Mouse (Mus musculus): ENCODE data around the gene Obscn. TPM values are rescaled to one million over a fixed set of nuclear protein-coding genes. Genes with fewer than 3 reads are reported as not detected.

The Obscn gene
- polyA plus RNA-seq, 1 experiment: 19.0 TPM

DNA sequence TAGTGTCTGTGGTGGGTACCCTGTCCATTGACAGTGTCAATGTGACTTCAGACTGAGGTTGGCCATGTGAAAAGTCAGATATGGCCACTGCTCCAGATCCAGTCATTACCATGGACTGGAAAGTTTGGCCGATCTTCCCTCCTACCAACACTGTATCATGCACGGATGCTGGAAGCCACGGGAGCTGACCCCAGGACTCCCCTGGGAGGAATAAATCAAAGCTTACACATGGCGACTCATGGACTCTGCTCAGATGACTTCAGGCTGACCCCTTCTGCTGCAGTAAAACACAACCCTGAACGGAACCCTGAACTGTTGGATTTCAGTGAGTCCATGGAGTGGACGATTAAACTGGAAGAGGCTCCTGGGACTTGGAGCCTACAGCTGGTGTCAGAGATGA, 109.8 kb downstream of the Obscn start:
- no peaks in the 10 kb centered on the region for H3K4me1 ChIP-seq (ENCODE audit: control insufficient read depth, insufficient read depth, low read length)
- no peak for TF ChIP-seq CTCF (IDR thresholded peaks at IDR 0.05; ENCODE audit: insufficient read depth, low read length)
- no peak for TF ChIP-seq POLR2A (IDR thresholded peaks at IDR 0.05; ENCODE audit: borderline replicate concordance, extremely low read depth, low read depth, low read length)
- no peak overlapping the region for H3K4me3 ChIP-seq (replicated peaks; ENCODE audit: extremely low read depth, low read depth, low read length)
- no peak for DNase-seq
- WGBS: 62% methylated on average over 6 of the region's 6 CpGs

DNA sequence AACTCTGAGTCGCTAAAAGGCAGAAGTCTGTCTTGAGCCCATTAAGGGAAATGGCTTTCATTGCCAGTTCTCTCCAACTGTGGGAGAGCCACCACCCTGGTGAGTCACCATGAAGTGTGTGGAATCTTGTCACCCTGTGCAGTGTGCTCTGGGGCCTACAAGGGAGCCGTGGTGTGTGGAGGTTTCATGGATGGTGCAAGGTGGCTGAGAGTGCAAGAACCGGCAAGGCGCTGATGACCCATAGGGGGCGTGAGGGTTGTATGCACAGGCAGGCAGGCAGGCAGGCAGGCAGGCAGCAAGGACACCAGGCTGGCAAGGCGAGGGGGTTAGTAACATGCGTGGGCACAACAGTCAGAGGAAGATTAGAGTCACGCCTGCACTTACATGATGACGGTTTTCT, 121.2 kb downstream of the Obscn start:
- TF ChIP-seq CTCF (IDR thresholded peaks at IDR 0.05; ENCODE audit: insufficient read depth, low read length): 0 out of 2 replicates have a peak, but pooled peaks have one; percentile 26
- no peak for TF ChIP-seq POLR2A (IDR thresholded peaks at IDR 0.05; ENCODE audit: borderline replicate concordance, extremely low read depth, low read depth, low read length)
- DNase-seq: no peak
- 32% methylated on average over 9 of the region's 9 CpGs for WGBS
- Histone ChIP-seq H3K4me3 (replicated peaks; ENCODE audit: extremely low read depth, low read depth, low read length) (no peak overlapping the region), H3K4me1 (ENCODE audit: control insufficient read depth, insufficient read depth, low read length) (no peaks in the 10 kb centered on the region)

DNA sequence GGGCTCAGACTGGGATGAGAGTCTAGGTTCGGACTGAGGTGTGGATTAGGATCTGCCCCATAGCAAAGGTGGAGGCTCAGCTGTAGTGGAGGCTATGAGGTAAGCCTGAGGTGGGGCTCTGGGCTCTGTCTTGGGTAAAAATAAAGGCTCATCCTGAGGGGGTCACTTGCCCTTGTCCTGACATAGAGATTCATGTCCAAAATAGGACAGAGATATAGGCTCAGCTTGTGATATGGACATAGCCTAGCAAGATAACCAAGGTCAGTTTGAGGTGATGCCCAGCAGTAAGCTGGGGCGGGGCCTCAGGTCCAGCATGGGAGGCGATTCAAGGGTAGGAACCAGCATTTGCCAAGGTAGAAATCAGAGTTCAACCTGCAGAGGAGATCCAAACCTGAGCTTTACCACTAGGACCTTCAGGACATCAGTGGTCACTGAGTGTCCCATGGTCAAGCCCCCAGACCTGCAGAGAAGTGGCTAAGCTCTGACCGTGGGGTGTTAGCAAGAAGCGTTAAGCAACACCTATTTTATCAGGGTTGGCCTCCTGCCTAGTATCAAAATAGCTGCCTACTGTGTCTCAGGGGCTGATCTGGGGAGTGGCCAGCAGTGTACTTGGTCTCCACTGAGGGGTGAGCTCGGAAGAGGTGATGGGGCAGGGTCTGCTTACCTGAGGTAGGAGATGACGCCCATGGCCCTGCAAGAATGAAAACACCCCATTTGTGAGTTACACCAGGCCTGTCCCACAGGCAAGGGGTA, 133.7 kb downstream of the Obscn start:
- Histone ChIP-seq H3K4me3 (replicated peaks; ENCODE audit: extremely low read depth, low read depth, low read length) (no peak overlapping the region), H3K4me1 (ENCODE audit: control insufficient read depth, insufficient read depth, low read length) (no peaks in the 10 kb centered on the region)
- 65% methylated on average over 7 of the region's 7 CpGs for WGBS
- no peak for DNase-seq
- TF ChIP-seq CTCF (IDR thresholded peaks at IDR 0.05; ENCODE audit: insufficient read depth, low read length) (no peak), POLR2A (IDR thresholded peaks at IDR 0.05; ENCODE audit: borderline replicate concordance, extremely low read depth, low read depth, low read length) (no peak)

DNA sequence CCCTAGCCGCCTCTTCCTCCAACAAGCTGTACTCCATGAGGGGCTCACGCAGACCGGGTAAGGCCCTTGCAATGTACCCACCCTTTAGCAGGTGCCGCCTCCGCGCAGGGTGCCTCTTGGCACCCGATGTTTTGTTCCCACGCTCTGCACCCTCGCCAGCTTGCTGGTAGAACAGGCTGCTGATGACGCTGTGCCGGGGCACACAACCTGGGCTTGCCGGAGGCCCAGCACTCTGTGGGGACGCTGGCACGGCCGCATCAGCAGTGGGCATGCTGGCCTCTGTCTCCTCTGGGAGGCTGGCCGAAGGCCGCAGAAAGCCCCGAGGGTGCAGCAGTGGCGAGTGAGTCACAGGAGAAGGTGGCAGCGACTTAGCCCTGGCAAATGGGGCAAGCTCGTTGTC, 135.6 kb downstream of the Obscn start:
- H3K4me3 ChIP-seq (replicated peaks; ENCODE audit: extremely low read depth, low read depth, low read length): no peak overlapping the region
- no peaks in the 10 kb centered on the region for H3K4me1 ChIP-seq (ENCODE audit: control insufficient read depth, insufficient read depth, low read length)
- TF ChIP-seq POLR2A (IDR thresholded peaks at IDR 0.05; ENCODE audit: borderline replicate concordance, extremely low read depth, low read depth, low read length) (no peak), CTCF (IDR thresholded peaks at IDR 0.05; ENCODE audit: insufficient read depth, low read length) (no peak)
- DNase-seq: no peak
- 85% methylated on average over 21 of the region's 21 CpGs for WGBS

DNA sequence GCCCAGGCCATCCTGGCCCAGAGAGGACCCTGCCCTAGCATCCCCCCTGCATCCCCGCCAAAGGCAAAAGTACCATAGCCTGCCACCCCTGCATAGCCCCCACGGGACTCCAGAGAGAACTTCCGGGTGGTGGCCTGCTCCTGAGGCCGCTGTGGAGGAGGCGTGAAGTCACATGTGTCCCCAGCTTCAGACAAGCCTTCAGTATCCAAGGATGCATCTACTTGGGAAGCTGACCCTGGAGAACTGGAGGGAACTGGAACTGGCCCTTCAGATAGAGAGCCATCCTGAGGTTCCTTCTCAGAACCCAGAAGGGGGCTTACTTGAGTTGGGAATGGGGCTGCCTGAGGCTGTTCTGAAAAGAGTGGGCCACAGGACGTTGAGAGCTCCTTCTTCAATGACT, 136.4 kb downstream of the Obscn start:
- DNase-seq: no peak
- TF ChIP-seq POLR2A (IDR thresholded peaks at IDR 0.05; ENCODE audit: borderline replicate concordance, extremely low read depth, low read depth, low read length): no peak
- TF ChIP-seq CTCF (IDR thresholded peaks at IDR 0.05; ENCODE audit: insufficient read depth, low read length): no peak
- 78% methylated on average over 6 of the region's 6 CpGs for WGBS
- no peak overlapping the region for H3K4me3 ChIP-seq (replicated peaks; ENCODE audit: extremely low read depth, low read depth, low read length)
- H3K4me1 ChIP-seq (ENCODE audit: control insufficient read depth, insufficient read depth, low read length): no peaks in the 10 kb centered on the region

DNA sequence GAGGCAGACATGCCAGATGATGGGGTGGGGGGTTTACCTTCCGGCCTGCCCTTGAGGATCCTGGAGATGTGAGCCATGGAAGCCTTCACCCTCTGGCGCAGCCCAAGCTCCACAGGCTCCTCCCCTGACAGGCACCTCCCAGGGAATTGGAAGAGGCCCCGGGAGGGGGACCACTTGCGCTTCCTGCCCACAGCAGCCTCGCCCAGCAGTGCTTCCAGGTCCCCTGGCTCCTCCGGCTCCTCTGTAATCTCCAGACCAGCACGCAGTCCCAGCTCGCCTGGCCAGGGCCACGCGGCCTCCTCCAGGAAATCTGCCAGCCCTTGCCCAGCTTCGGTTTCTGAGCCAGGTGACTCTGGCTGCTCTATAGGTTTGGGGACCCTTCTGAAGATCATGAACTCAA, 137.0 kb downstream of the Obscn start:
- Histone ChIP-seq H3K4me3 (replicated peaks; ENCODE audit: extremely low read depth, low read depth, low read length) (no peak overlapping the region), H3K4me1 (ENCODE audit: control insufficient read depth, insufficient read depth, low read length) (peaks cover 3% of the 10 kb centered on the region; the same call in 1 of the 2 replicates)
- WGBS: 30% methylated on average over 11 of the region's 11 CpGs
- DNase-seq: no peak
- TF ChIP-seq CTCF (IDR thresholded peaks at IDR 0.05; ENCODE audit: insufficient read depth, low read length) (no peak), POLR2A (IDR thresholded peaks at IDR 0.05; ENCODE audit: borderline replicate concordance, extremely low read depth, low read depth, low read length) (no peak)

DNA sequence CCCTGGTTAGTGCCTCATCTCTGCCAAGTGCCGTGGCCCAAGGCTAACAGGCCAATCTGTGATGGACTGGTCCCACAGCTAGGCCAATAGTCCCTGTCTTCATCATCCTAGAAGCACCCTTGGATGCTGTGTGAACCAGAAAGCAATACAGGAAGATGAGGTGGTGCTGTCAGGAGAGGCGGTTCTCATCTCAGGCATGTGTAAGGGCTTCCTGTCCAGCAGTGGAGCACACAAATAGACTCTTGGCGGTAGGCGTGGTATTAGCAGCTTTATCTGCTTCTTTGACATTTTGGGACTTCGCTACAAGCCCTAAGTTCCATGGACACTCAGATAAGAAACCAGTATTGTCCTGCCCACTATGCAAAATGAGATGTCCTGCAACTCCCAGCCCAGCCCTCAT, 138.7 kb downstream of the Obscn start:
- no peak for DNase-seq
- no peak for TF ChIP-seq CTCF (IDR thresholded peaks at IDR 0.05; ENCODE audit: insufficient read depth, low read length)
- TF ChIP-seq POLR2A (IDR thresholded peaks at IDR 0.05; ENCODE audit: borderline replicate concordance, extremely low read depth, low read depth, low read length): no peak
- Histone ChIP-seq H3K4me3 (replicated peaks; ENCODE audit: extremely low read depth, low read depth, low read length) (no peak overlapping the region), H3K4me1 (ENCODE audit: control insufficient read depth, insufficient read depth, low read length) (peaks cover 3% of the 10 kb centered on the region; the same call in 1 of the 2 replicates)
- WGBS: 71% methylated on average over 5 of the region's 5 CpGs

DNA sequence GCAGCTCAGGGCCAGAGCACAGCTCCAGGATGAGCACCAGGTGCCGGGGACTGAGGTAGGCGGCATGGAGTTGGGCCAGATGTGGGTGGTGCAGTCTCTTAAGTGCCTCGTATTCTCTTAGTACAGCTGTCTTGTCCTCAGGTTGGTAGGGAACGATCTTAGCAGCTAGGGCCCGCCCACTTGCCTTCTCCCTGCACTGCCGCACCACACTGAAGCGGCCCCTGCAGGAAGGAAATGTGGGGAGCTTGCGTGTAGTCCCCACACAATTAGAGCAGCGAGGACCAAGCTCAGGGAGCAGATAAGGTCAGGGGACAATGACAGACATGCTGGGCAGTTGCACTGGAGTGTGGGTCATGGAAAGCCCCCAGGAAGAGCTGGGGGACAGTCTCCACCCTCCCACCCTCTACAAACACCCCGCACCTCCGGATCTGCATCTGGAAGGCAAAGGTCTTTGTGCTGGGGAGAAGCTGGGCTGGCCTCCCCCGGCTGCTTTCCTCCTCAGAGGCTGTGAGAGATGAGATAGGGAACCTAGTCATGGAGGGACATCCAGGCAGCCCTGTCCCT, 140.3 kb downstream of the Obscn start:
- TF ChIP-seq CTCF (IDR thresholded peaks at IDR 0.05; ENCODE audit: insufficient read depth, low read length) (no peak), POLR2A (IDR thresholded peaks at IDR 0.05; ENCODE audit: borderline replicate concordance, extremely low read depth, low read depth, low read length) (no peak)
- H3K4me1 ChIP-seq (ENCODE audit: control insufficient read depth, insufficient read depth, low read length): peaks cover 3% of the 10 kb centered on the region; the same call in 1 of the 2 replicates
- 27% methylated on average over 12 of the region's 12 CpGs for WGBS
- no peak overlapping the region for H3K4me3 ChIP-seq (replicated peaks; ENCODE audit: extremely low read depth, low read depth, low read length)
- DNase-seq: no peak

DNA sequence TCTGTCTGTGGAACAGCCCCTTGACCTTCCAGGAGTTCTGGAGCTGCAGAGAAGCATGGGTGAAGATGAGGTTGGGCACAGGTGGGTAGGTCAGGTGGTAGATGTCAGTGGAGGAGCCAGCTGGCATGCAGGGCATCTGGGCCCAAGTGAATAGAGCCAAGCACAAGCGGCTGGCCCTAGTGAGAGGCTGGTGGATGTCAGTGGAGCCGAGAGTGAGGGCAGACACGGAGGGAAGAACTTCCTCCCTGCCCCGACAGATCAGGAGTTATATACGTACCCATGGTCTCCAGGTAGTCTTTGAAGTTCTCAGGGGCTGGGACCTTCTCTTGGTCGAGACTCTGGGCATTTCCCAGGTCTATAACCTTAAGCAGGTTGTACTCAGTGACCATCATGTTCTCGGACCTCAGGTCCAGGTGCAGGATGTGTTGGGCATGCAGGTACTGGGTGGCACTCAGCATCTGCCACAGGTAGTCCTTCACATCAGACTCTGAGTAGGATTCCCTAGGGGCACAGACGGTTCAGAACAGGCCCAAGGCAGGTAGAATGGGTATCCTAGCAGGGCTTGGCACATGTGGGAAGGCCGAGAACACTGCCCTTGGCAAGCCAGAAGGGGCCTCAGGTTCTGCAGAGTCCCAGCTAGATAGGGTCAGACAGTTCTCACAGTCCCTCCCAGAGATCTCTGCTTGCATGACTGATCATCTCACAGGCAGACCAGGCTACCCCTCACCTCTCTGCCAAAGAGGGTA, 141.0 kb downstream of the Obscn start:
- H3K4me3 ChIP-seq (replicated peaks; ENCODE audit: extremely low read depth, low read depth, low read length): no peak overlapping the region
- TF ChIP-seq POLR2A (IDR thresholded peaks at IDR 0.05; ENCODE audit: borderline replicate concordance, extremely low read depth, low read depth, low read length) (no peak), CTCF (IDR thresholded peaks at IDR 0.05; ENCODE audit: insufficient read depth, low read length) (no peak)
- H3K4me1 ChIP-seq (ENCODE audit: control insufficient read depth, insufficient read depth, low read length): peaks cover 3% of the 10 kb centered on the region; the same call in 1 of the 2 replicates
- DNase-seq: no peak
- WGBS: 78% methylated on average over 9 of the region's 9 CpGs
